Mouse (Mus musculus) olfactory bulb, adult 2 months (tissue): ENCODE data around the gene Adcy9. TPM values are rescaled to one million over a fixed set of nuclear protein-coding genes. Genes with fewer than 3 reads are reported as not detected.

Source experiments
- H3K27ac ChIP-seq: fragments of 200-500 bp; 2 replicates; pipeline ENCODE4 v1.5.1; 2012; ENCODE audit warnings: low read depth, low read length; ENCODE audit not compliant: insufficient read depth
- H3K4me1 ChIP-seq: fragments of 200-500 bp; 2 replicates; pipeline ENCODE4 v1.6.1; 2012; ENCODE audit warnings: low read length; ENCODE audit not compliant: control insufficient read depth, insufficient read depth
- H3K4me3 ChIP-seq: fragments of 200-500 bp; 2 replicates; pipeline ENCODE4 v1.5.1; 2012; ENCODE audit warnings: mild to moderate bottlenecking, low read depth, low read length, moderate library complexity; ENCODE audit not compliant: insufficient read depth
- CTCF ChIP-seq: fragments of 200-500 bp; IDR thresholded peaks from 2 replicates; pipeline ENCODE4 v1.5.1; 2012; ENCODE audit warnings: low read depth, mild to moderate bottlenecking, low read length, moderate library complexity; ENCODE audit not compliant: insufficient read depth
- POLR2A ChIP-seq: fragments of 200-500 bp; IDR thresholded peaks from 2 replicates; pipeline ENCODE4 v1.6.1; 2012; ENCODE audit warnings: mild to moderate bottlenecking, low read depth, low read length, moderate library complexity; ENCODE audit not compliant: insufficient read depth
- WGBS: fragments of 180-500 bp; shearing (Covaris S2); methylation state at CpG from one replicate; pipeline ENCODE4 v1.1.7; 2018; 5-methylcytosine and 5-hydroxymethylcytosine counted together
- polyA plus RNA-seq: library from polyadenylated mRNA; stranded (reverse); fragments of >200 nt; gene quantifications from 2 replicates; pipeline ENCODE4 v1.2.4, GENCODE M21; 2012; ENCODE audit warnings: low replicate concordance; ENCODE audit not compliant: missing spikeins, insufficient read depth, insufficient read length

Gene Adcy9
- polyA plus RNA-seq, 1 experiment = not detected

GRCm38 (mm10) chr16:4411296-4411695, 9.0 kb downstream of the Adcy9 start:
- Histone ChIP-seq H3K27ac (no peak overlapping the region), H3K4me1 (peaks cover 30% of the 10 kb centered on the region), H3K4me3 (no peak overlapping the region)
- WGBS = 66% methylated on average over 2 of the region's 2 CpGs
- TF ChIP-seq CTCF = no peak
- no peak for TF ChIP-seq POLR2A

GRCm38 (mm10) chr16:4407536-4407935, 12.8 kb downstream of the Adcy9 start:
- TF ChIP-seq POLR2A (no peak), CTCF (no peak)
- no peak overlapping the region for H3K27ac ChIP-seq
- 40% methylated on average over 2 of the region's 2 CpGs for WGBS
- H3K4me3 ChIP-seq = no peak overlapping the region
- H3K4me1 ChIP-seq = peaks cover 21% of the 10 kb centered on the region

GRCm38 (mm10) chr16:4406706-4407105, 13.6 kb downstream of the Adcy9 start:
- Histone ChIP-seq H3K27ac (no peak overlapping the region), H3K4me1 (peaks cover 19% of the 10 kb centered on the region), H3K4me3 (no peak overlapping the region)
- 67% methylated on average over 4 of the region's 4 CpGs for WGBS
- TF ChIP-seq CTCF (no peak), POLR2A (no peak)

- Histone ChIP-seq H3K4me3 (no peak overlapping the region), H3K4me1 (peaks cover 19% of the 10 kb centered on the region), H3K27ac (no peak overlapping the region)
- TF ChIP-seq POLR2A = no peak
- TF ChIP-seq CTCF = no peak
- 80% methylated on average over 6 of the region's 6 CpGs for WGBS
These were observed 14.2 kb downstream of the Adcy9 start for GRCm38 (mm10) chr16:4406047-4406586.

GRCm38 (mm10) chr16:4404933-4405761, 15.2 kb downstream of the Adcy9 start:
- Histone ChIP-seq H3K4me1 (peaks cover 21% of the 10 kb centered on the region), H3K27ac (no peak overlapping the region), H3K4me3 (no peak overlapping the region)
- 37% methylated on average over 8 of the region's 8 CpGs for WGBS
- TF ChIP-seq POLR2A (no peak), CTCF (no peak)

GRCm38 (mm10) chr16:4401109-4401508, 19.2 kb downstream of the Adcy9 start:
- H3K4me3 ChIP-seq = no peak overlapping the region
- H3K27ac ChIP-seq = no peak overlapping the region
- TF ChIP-seq CTCF (no peak), POLR2A (no peak)
- peaks cover 17% of the 10 kb centered on the region for H3K4me1 ChIP-seq
- WGBS = 77% methylated on average over 1 of the region's 1 CpGs

GRCm38 (mm10) chr16:4399471-4400223, 20.7 kb downstream of the Adcy9 start:
- TF ChIP-seq POLR2A (no peak), CTCF (no peak)
- Histone ChIP-seq H3K4me3 (no peak overlapping the region), H3K27ac (no peak overlapping the region), H3K4me1 (peaks cover 15% of the 10 kb centered on the region)
- WGBS = 59% methylated on average over 5 of the region's 5 CpGs

- Histone ChIP-seq H3K4me1 (peaks cover 16% of the 10 kb centered on the region), H3K4me3 (no peak overlapping the region), H3K27ac (no peak overlapping the region; the same call in 1 of the 2 replicates)
- TF ChIP-seq CTCF (no peak), POLR2A (no peak)
- WGBS = 80% methylated on average over 2 of the region's 2 CpGs
These were observed 21.5 kb downstream of the Adcy9 start for GRCm38 (mm10) chr16:4398782-4399181.

- Histone ChIP-seq H3K27ac (no peak overlapping the region), H3K4me1 (peaks cover 14% of the 10 kb centered on the region), H3K4me3 (no peak overlapping the region)
- TF ChIP-seq POLR2A (no peak), CTCF (no peak)
- 96% methylated on average over 7 of the region's 7 CpGs for WGBS
These were observed 22.7 kb downstream of the Adcy9 start for GRCm38 (mm10) chr16:4397636-4398035.
